Mouse (Mus musculus) heart, postnatal 0 days (tissue): ENCODE results near the gene Cecr2. TPM values are rescaled to one million over a fixed set of nuclear protein-coding genes. Genes with fewer than 3 reads are reported as not detected.
A peak's percentile ranks its signal among the peaks of the same experiment; 100 is the strongest.

Experiments used
- ATAC-seq: fragments of 200-750 bp; cut with Nextera tagmentation; 2 replicates; pipeline ENCODE4 v1.8.0; 2017; ENCODE audit warnings: low read depth, moderate number of reproducible peaks, moderate library complexity; ENCODE audit not compliant: insufficient read depth
- DNase-seq: peaks from one replicate; pipeline ENCODE4 v3.0.0-alpha.2; 2016; ENCODE audit warnings: low spot score
- H3K27ac ChIP-seq: fragments of 300-500 bp; sonication (generic); 2 replicates; pipeline ENCODE4 v1.5.1; 2014; ENCODE audit warnings: low read depth, mild to moderate bottlenecking
- H3K27me3 ChIP-seq: fragments of 300-500 bp; sonication (generic); 2 replicates; pipeline ENCODE4 v1.6.1; 2014; ENCODE audit warnings: low read length, mixed read lengths; ENCODE audit not compliant: control insufficient read depth, insufficient read depth
- H3K36me3 ChIP-seq: fragments of 300-500 bp; sonication (generic); replicated peaks from 2 replicates; pipeline ENCODE4 v1.6.1; 2014; ENCODE audit warnings: low read length, mixed read lengths; ENCODE audit not compliant: control insufficient read depth, insufficient read depth
- H3K4me1 ChIP-seq: fragments of 300-500 bp; sonication (generic); 2 replicates; pipeline ENCODE4 v1.6.1; 2014; ENCODE audit warnings: antibody characterized with exemption; ENCODE audit not compliant: control insufficient read depth, insufficient read depth
- H3K4me2 ChIP-seq: fragments of 300-500 bp; sonication (generic); 2 replicates; pipeline ENCODE4 v1.6.1; 2014; ENCODE audit warnings: low read depth, mild to moderate bottlenecking, low read length, moderate library complexity
- H3K4me3 ChIP-seq: fragments of 300-500 bp; sonication (generic); 2 replicates; pipeline ENCODE4 v1.5.1; 2014; ENCODE audit warnings: low read depth, low read length
- H3K9ac ChIP-seq: fragments of 300-500 bp; sonication (generic); replicated peaks from 2 replicates; pipeline ENCODE4 v1.6.1; 2014; ENCODE audit warnings: low read depth, low read length, mixed read lengths
- H3K9me3 ChIP-seq: fragments of 300-500 bp; sonication (generic); replicated peaks from 2 replicates; pipeline ENCODE4 v1.6.1; 2016; ENCODE audit warnings: low read length; ENCODE audit not compliant: control insufficient read depth
- CTCF ChIP-seq: IDR thresholded peaks from 2 replicates; pipeline ENCODE4 v1.5.1; 2016; ENCODE audit warnings: antibody characterized with exemption, control low read depth, low read depth
- EP300 ChIP-seq: IDR thresholded peaks from 2 replicates; pipeline ENCODE4 v1.6.1; 2016; ENCODE audit warnings: antibody characterized with exemption, low read depth
- WGBS: fragments of 180-500 bp; shearing (Covaris S2); extraction: QIAGEN DNeasy Blood & Tissue Kit; methylation state at CpG from one replicate; pipeline ENCODE4 v1.1.7; 2014; 5-methylcytosine and 5-hydroxymethylcytosine counted together
- polyA plus RNA-seq: library from polyadenylated mRNA; unstranded; fragments of >200 nt; fragmentation: Nextera tagmentation; extraction: Ambion mirVana; gene quantifications from 2 replicates; pipeline ENCODE4 v1.2.1, GENCODE M21; 2015
- total RNA-seq: library from RNA; depleted of rRNA; stranded (reverse); fragments of >200 nt; gene quantifications from 2 replicates; pipeline ENCODE4 v1.2.3, GENCODE M21; 2014; ENCODE audit warnings: low replicate concordance

The Cecr2 gene
- total and polyA plus RNA-seq, 2 experiments from 2014 or later = 0.87 to 5.8 TPM

- Histone ChIP-seq H3K4me2 (no peak overlapping the region), H3K9ac (no peak overlapping the region), H3K36me3 (peaks cover 25% of the 10 kb centered on the region), H3K4me1 (no peaks in the 10 kb centered on the region), H3K9me3 (no peaks in the 10 kb centered on the region), H3K4me3 (no peak overlapping the region), H3K27ac (no peak overlapping the region), H3K27me3 (no peaks in the 10 kb centered on the region)
- TF ChIP-seq EP300 = no peak
- TF ChIP-seq CTCF = peak; percentile 23; the same call in 1 of the 2 replicates
- ATAC-seq = no peak
- DNase-seq = no peak
Measured at GRCm38 (mm10) chr6:120788904-120789303, 122.7 kb downstream of the Cecr2 start.

DNA sequence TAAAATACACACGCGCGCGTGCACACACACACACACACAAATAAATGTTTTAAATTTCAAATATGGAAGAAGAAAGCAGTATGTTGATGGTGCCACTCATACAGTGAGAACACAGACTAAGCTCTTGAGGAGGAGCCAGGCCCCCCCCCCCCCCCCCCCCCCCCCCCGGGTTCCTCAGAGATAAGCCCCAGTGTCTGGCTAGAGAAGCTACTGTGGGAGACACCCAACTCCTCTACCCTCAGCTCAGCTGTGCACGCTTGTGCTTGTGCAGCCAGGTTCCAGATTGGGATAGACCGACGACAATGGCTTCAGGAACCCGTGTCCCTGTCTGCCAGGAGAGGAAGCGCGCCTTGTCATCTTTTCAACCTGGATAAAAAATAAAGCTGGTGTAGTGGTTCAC, 124.0 kb downstream of the Cecr2 start:
- ATAC-seq = peak; percentile 19; the same call in 1 of the 2 replicates
- no peak overlapping the region for H3K4me2 ChIP-seq
- H3K27me3 ChIP-seq = no peaks in the 10 kb centered on the region
- 78% methylated on average over 11 of the region's 11 CpGs for WGBS
- TF ChIP-seq EP300 = no peak
- TF ChIP-seq CTCF = no peak
- no peak for DNase-seq
- H3K36me3 ChIP-seq = peaks cover 37% of the 10 kb centered on the region
- H3K9ac ChIP-seq = no peak overlapping the region
- no peak overlapping the region for H3K4me3 ChIP-seq
- H3K27ac ChIP-seq = no peak overlapping the region
- no peaks in the 10 kb centered on the region for H3K4me1 ChIP-seq
- H3K9me3 ChIP-seq = no peaks in the 10 kb centered on the region

GRCm38 (mm10) chr6:120790717-120791116, 124.5 kb downstream of the Cecr2 start:
- no peak for TF ChIP-seq EP300
- no peak for TF ChIP-seq CTCF
- no peak overlapping the region for H3K4me3 ChIP-seq
- no peak for DNase-seq
- no peak overlapping the region for H3K4me2 ChIP-seq
- WGBS = 73% methylated on average over 5 of the region's 5 CpGs
- no peak overlapping the region for H3K9ac ChIP-seq
- no peak for ATAC-seq
- no peak overlapping the region for H3K27ac ChIP-seq
- no peaks in the 10 kb centered on the region for H3K9me3 ChIP-seq
- H3K36me3 ChIP-seq = peaks cover 43% of the 10 kb centered on the region
- H3K27me3 ChIP-seq = no peaks in the 10 kb centered on the region
- no peaks in the 10 kb centered on the region for H3K4me1 ChIP-seq

DNA sequence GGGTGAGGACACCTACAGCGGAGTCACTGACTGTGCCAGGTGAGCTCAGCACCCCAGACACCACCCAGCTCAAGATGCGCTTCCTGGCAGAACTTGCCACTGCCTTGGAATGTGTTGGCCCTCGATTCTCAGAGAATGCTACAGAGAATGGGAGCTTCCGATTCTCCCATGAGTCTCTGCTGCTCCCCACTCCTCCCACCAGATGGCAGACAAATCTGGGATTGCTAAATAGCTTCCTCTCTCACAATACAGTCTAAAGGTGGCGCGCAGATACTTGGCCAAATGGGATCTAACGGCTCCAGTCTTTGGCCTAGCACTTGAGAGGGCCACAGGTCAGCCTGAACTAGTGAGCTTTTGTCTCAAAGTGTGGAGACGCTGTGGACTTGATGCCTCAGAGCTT, 126.8 kb downstream of the Cecr2 start:
- H3K36me3 ChIP-seq = peaks cover 65% of the 10 kb centered on the region
- TF ChIP-seq CTCF = peak; percentile 17; the same call in 1 of the 2 replicates
- no peak for TF ChIP-seq EP300
- no peak overlapping the region for H3K27ac ChIP-seq
- no peak for ATAC-seq
- H3K4me3 ChIP-seq = no peak overlapping the region
- no peak overlapping the region for H3K4me2 ChIP-seq
- 87% methylated on average over 8 of the region's 8 CpGs for WGBS
- H3K27me3 ChIP-seq = no peaks in the 10 kb centered on the region
- H3K4me1 ChIP-seq = no peaks in the 10 kb centered on the region
- no peaks in the 10 kb centered on the region for H3K9me3 ChIP-seq
- DNase-seq = no peak
- no peak overlapping the region for H3K9ac ChIP-seq

- WGBS = 68% methylated on average over 5 of the region's 5 CpGs
- Histone ChIP-seq H3K9me3 (no peaks in the 10 kb centered on the region), H3K4me2 (no peak overlapping the region), H3K36me3 (peaks cover 91% of the 10 kb centered on the region), H3K9ac (no peak overlapping the region), H3K27me3 (no peaks in the 10 kb centered on the region), H3K4me1 (no peaks in the 10 kb centered on the region), H3K27ac (no peak overlapping the region), H3K4me3 (no peak overlapping the region)
- TF ChIP-seq EP300 (no peak), CTCF (no peak)
- ATAC-seq (no peak), DNase-seq (no peak)
Measured at GRCm38 (mm10) chr6:120795422-120796086, 129.4 kb downstream of the Cecr2 start.

- no peak for TF ChIP-seq CTCF
- no peak for TF ChIP-seq EP300
- peaks cover 96% of the 10 kb centered on the region for H3K36me3 ChIP-seq
- 77% methylated on average over 2 of the region's 2 CpGs for WGBS
Measured at GRCm38 (mm10) chr6:120796111-120796510, 129.9 kb downstream of the Cecr2 start.

More at GRCm38 (mm10) chr6:120796111-120796510, 129.9 kb downstream of the Cecr2 start:
- Histone ChIP-seq H3K9ac (no peak overlapping the region), H3K27ac (no peak overlapping the region), H3K27me3 (no peaks in the 10 kb centered on the region), H3K4me2 (no peak overlapping the region), H3K4me3 (no peak overlapping the region), H3K4me1 (no peaks in the 10 kb centered on the region), H3K9me3 (no peaks in the 10 kb centered on the region)
- ATAC-seq (no peak), DNase-seq (no peak)
